Mouse (Mus musculus): ENCODE results near the gene A930004D18Rik.

DNA sequence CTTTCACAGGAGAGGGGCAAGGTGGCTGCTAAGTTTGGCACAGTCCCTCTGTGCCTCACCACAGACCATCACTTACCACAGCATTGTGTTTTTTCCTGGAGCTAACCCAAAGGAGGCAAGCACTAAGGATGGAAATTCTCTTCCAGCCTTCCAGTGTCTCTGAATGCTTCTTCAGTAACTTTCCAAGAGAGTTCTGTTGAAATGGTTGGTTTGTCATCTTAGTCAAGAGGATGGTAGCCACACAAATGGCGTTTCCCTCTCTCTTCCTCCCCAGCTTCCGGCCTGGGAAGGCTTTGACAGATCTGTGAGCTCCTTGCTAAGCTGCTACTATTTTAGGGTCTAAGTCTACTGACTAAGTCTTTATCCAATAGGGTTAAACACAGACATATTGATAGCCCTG is at the start of gene A930004D18Rik:
- TF ChIP-seq CTCF (IDR thresholded peaks at IDR 0.05; ENCODE audit: borderline replicate concordance, extremely low read depth, insufficient read depth, insufficient read length) (no peak), POLR2A (IDR thresholded peaks at IDR 0.05; ENCODE audit: borderline replicate concordance, extremely low read depth, insufficient read depth, insufficient read length, poor library complexity, severe bottlenecking) (no peak)

Measured in brain, embryonic 14.5 days (tissue).